Mouse (Mus musculus): ENCODE data around the gene Gm4846. TPM values are rescaled to one million over a fixed set of nuclear protein-coding genes. Genes with fewer than 3 reads are reported as not detected.
"Not testable (repeated sequence)": the region's sequence is repeated elsewhere in the genome, so short reads cannot be mapped to it uniquely, and the experiment has no call there.

Gene Gm4846
- not detected in 2 replicates for polyA plus RNA-seq (2016; fragmentation: Nextera tagmentation; extraction: Ambion mirVana)

- not testable (repeated sequence) for H3K4me1 ChIP-seq (replicated peaks); H3K36me3 ChIP-seq; H3K4me3 ChIP-seq; H3K27me3 ChIP-seq (ENCODE audit: insufficient read depth, poor library complexity, severe bottlenecking); H3K9me3 ChIP-seq; DNase-seq (ENCODE audit: low spot score); H3K27ac ChIP-seq
- 57% methylated on average over 1 of the region's 1 CpGs for WGBS
These were observed at the start of gene Gm4846 for GRCm38 (mm10) chr1:166497488-166497887. TSS of gene Gm4846 (minus strand) at chr1:166497588.

- not testable (repeated sequence) for H3K27ac ChIP-seq; H3K4me3 ChIP-seq; H3K27me3 ChIP-seq (ENCODE audit: insufficient read depth, poor library complexity, severe bottlenecking); H3K4me1 ChIP-seq (replicated peaks); H3K36me3 ChIP-seq; H3K9me3 ChIP-seq; DNase-seq (ENCODE audit: low spot score)
- WGBS, result 83% methylated on average over 2 of the region's 2 CpGs
These were observed 34.1 kb upstream of the Gm4846 start for GRCm38 (mm10) chr1:166531521-166531920.

- WGBS, result 84% methylated on average over 2 of the region's 2 CpGs
- H3K36me3 ChIP-seq; H3K4me3 ChIP-seq; H3K9me3 ChIP-seq; H3K4me1 ChIP-seq (replicated peaks); DNase-seq (ENCODE audit: low spot score); H3K27me3 ChIP-seq (ENCODE audit: insufficient read depth, poor library complexity, severe bottlenecking); H3K27ac ChIP-seq: not testable (repeated sequence)
These were observed 27.3 kb upstream of the Gm4846 start for GRCm38 (mm10) chr1:166524709-166525108.

GRCm38 (mm10) chr1:166519626-166520025 lies 22.2 kb upstream of the Gm4846 start:
- not testable (repeated sequence) for H3K4me3 ChIP-seq; H3K27me3 ChIP-seq (ENCODE audit: insufficient read depth, poor library complexity, severe bottlenecking); H3K9me3 ChIP-seq; H3K36me3 ChIP-seq; H3K4me1 ChIP-seq (replicated peaks); DNase-seq (ENCODE audit: low spot score); H3K27ac ChIP-seq
- 94% methylated on average over 6 of the region's 6 CpGs for WGBS

- H3K9me3 ChIP-seq, result peaks cover 4% of the 10 kb centered on the region; the same call in 1 of the 2 replicates
- no peak for DNase-seq (ENCODE audit: low spot score)
- 91% methylated on average over 1 of the region's 1 CpGs for WGBS
- H3K27ac ChIP-seq, result no peak overlapping the region
- H3K4me3 ChIP-seq, result no peak overlapping the region
- H3K36me3 ChIP-seq, result no peaks in the 10 kb centered on the region
- no peaks in the 10 kb centered on the region for H3K27me3 ChIP-seq (ENCODE audit: insufficient read depth, poor library complexity, severe bottlenecking)
- H3K4me1 ChIP-seq (replicated peaks), result no peaks in the 10 kb centered on the region
These were observed 19.2 kb upstream of the Gm4846 start for GRCm38 (mm10) chr1:166516556-166516955.

GRCm38 (mm10) chr1:166504206-166504605 lies 6.8 kb upstream of the Gm4846 start:
- not testable (repeated sequence) for H3K27ac ChIP-seq; H3K27me3 ChIP-seq (ENCODE audit: insufficient read depth, poor library complexity, severe bottlenecking); H3K4me3 ChIP-seq; DNase-seq (ENCODE audit: low spot score); H3K4me1 ChIP-seq (replicated peaks); H3K36me3 ChIP-seq; H3K9me3 ChIP-seq
- 95% methylated on average over 2 of the region's 2 CpGs for WGBS

GRCm38 (mm10) chr1:166479503-166479902 lies 17.9 kb downstream of the Gm4846 start:
- no peaks in the 10 kb centered on the region for H3K27me3 ChIP-seq (ENCODE audit: insufficient read depth, poor library complexity, severe bottlenecking)
- DNase-seq (ENCODE audit: low spot score), result no peak
- no peaks in the 10 kb centered on the region for H3K4me1 ChIP-seq (replicated peaks)
- H3K27ac ChIP-seq, result no peak overlapping the region
- no peak overlapping the region for H3K4me3 ChIP-seq
- WGBS, result 85% methylated on average over 2 of the region's 2 CpGs
- H3K36me3 ChIP-seq, result no peaks in the 10 kb centered on the region
- no peaks in the 10 kb centered on the region for H3K9me3 ChIP-seq

- no peak for DNase-seq (ENCODE audit: low spot score)
- Histone ChIP-seq H3K4me1 (replicated peaks) (no peaks in the 10 kb centered on the region), H3K36me3 (no peaks in the 10 kb centered on the region), H3K4me3 (no peak overlapping the region), H3K9me3 (no peaks in the 10 kb centered on the region), H3K27me3 (ENCODE audit: insufficient read depth, poor library complexity, severe bottlenecking) (no peaks in the 10 kb centered on the region), H3K27ac (no peak overlapping the region)
- 94% methylated on average over 3 of the region's 3 CpGs for WGBS
These were observed 30.2 kb downstream of the Gm4846 start for GRCm38 (mm10) chr1:166467172-166467571.

- Histone ChIP-seq H3K36me3 (no peaks in the 10 kb centered on the region), H3K27ac (no peak overlapping the region), H3K9me3 (no peaks in the 10 kb centered on the region), H3K27me3 (ENCODE audit: insufficient read depth, poor library complexity, severe bottlenecking) (no peaks in the 10 kb centered on the region), H3K4me1 (replicated peaks) (no peaks in the 10 kb centered on the region), H3K4me3 (no peak overlapping the region)
- DNase-seq (ENCODE audit: low spot score), result no peak
- WGBS, result 94% methylated on average over 4 of the region's 4 CpGs
These were observed 34.8 kb downstream of the Gm4846 start for GRCm38 (mm10) chr1:166462544-166462943.

GRCm38 (mm10) chr1:166441992-166442391 lies 55.4 kb downstream of the Gm4846 start:
- Histone ChIP-seq H3K9me3 (no peaks in the 10 kb centered on the region), H3K36me3 (no peaks in the 10 kb centered on the region), H3K27ac (no peak overlapping the region), H3K4me1 (replicated peaks) (no peaks in the 10 kb centered on the region), H3K4me3 (no peak overlapping the region), H3K27me3 (ENCODE audit: insufficient read depth, poor library complexity, severe bottlenecking) (no peaks in the 10 kb centered on the region)
- WGBS, result 91% methylated on average over 3 of the region's 3 CpGs
- no peak for DNase-seq (ENCODE audit: low spot score)

- Histone ChIP-seq H3K4me3 (no peak overlapping the region), H3K27me3 (ENCODE audit: insufficient read depth, poor library complexity, severe bottlenecking) (no peaks in the 10 kb centered on the region), H3K9me3 (no peaks in the 10 kb centered on the region), H3K27ac (no peak overlapping the region), H3K4me1 (replicated peaks) (no peaks in the 10 kb centered on the region), H3K36me3 (no peaks in the 10 kb centered on the region)
- no peak for DNase-seq (ENCODE audit: low spot score)
- WGBS, result 70% methylated on average over 6 of the region's 6 CpGs
These were observed 58.0 kb downstream of the Gm4846 start for GRCm38 (mm10) chr1:166439426-166439825.

Other genes with a start within 250 kb of the Gm4846 start
- gene Ildr2, start 243.4 kb downstream of the Gm4846 start, polyA plus RNA-seq (2016; fragmentation: Nextera tagmentation; extraction: Ambion mirVana), result 6.3 and 8.1 TPM in 2 replicates
- gene Tada1, start 118.5 kb downstream of the Gm4846 start, polyA plus RNA-seq (2016; fragmentation: Nextera tagmentation; extraction: Ambion mirVana), result 58.7 and 60.3 TPM in 2 replicates
- gene Pogk, start 87.7 kb downstream of the Gm4846 start, polyA plus RNA-seq (2016; fragmentation: Nextera tagmentation; extraction: Ambion mirVana), result 27.7 and 33.2 TPM in 2 replicates
- gene Gm4847, start 150.1 kb upstream of the Gm4846 start, polyA plus RNA-seq (2016; fragmentation: Nextera tagmentation; extraction: Ambion mirVana), result not detected in 2 replicates
- not detected in 2 replicates for gene Fmo9, start 184.3 kb upstream of the Gm4846 start, polyA plus RNA-seq (2016; fragmentation: Nextera tagmentation; extraction: Ambion mirVana)